Mouse (Mus musculus): ENCODE measurements around the gene Fmnl2.

The Fmnl2 gene

DNA sequence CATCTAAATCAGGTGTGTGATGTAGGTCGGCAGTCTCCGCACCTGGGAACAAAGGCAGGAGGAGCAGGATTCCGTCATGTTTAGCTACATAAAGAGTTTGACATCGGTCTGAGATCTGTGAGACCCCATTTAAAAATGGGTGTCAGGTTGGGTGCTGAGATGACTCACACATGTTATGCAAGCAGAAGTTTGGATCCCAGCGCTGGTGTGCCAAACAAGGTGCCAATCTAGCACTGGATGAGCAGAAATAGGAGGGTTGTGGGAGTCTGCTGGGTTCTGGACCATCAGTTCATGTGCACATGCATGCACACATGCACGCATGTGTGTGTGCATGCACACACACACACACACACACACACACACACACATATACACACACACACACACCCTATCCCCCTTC, 129.4 kb downstream of the Fmnl2 start:
- no peak for DNase-seq (ENCODE audit: low spot score)

- no peak for DNase-seq (ENCODE audit: low spot score)
Measured at GRCm38 (mm10) chr2:52987637-52988295, 130.1 kb downstream of the Fmnl2 start.

GRCm38 (mm10) chr2:52989316-52989715, 131.7 kb downstream of the Fmnl2 start:
- no peak for DNase-seq (ENCODE audit: low spot score)

GRCm38 (mm10) chr2:52990874-52991687, 133.4 kb downstream of the Fmnl2 start:
- no peak for DNase-seq (ENCODE audit: low spot score)

DNA sequence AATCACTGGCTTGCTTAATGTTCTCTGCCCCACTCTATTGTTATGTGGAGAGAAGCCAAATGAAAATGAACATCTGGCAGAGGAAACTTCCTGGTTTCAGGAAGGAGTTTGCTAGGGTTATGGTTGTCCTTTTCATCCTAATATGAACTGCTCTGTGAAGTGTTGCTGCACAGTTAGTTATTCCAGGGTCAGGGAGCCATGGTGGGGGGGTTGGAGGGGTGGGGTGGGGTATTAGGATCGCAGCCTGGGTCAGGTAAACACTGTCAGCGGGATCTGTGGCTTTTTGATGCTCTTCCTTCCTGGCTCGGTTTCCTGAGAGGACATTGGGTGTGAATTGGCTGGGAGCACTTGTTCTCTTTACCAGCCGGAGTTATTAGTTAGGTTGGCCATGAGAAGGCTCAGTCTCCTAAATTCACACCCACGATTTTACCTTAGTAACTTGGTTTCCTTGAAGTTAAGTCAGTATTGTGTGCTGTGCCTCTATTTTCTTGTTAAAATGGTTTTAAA, 134.1 kb downstream of the Fmnl2 start:
- DNase-seq (ENCODE audit: low spot score): no peak

DNA sequence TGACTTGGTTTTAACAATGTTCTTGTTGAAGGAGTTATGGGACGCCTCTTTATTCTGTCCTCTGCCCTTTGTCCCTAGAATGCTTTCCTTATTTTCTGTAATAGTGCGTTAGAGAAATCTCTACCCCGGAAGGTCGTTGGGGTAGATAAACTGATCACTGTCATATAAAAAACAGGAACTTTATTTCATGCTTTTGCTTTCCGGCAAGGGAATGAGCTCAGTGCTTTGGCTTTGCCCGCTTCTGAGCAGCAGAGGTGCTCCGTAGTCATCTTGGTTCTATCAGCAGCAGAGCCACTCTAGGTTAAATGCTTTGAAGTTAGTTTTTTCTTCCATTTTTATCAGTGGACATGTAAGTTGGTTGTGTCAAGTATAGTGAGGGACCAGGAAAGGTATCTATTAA, 135.6 kb downstream of the Fmnl2 start:
- DNase-seq (ENCODE audit: low spot score): no peak

DNA sequence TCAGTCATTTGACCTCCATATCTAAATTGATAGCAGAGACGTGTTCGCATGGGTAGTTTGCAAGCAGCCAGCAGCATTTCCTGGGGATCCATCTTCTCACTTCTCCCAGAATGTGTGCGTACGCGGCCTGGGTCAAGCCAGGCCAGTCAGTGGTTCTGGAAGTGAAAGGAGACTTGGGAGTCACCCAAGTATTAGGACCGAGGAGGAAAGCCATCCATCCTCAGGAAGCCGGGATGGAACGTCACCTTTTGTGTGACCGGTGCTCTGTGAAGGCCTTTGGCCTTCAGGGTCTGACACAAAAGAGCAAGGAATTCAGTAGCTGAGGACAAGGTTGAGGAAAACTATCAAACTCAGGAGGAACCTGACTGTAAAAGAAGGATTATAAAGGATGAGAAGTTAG, 136.9 kb downstream of the Fmnl2 start:
- DNase-seq (ENCODE audit: low spot score): no peak

GRCm38 (mm10) chr2:52997955-52998750, 140.5 kb downstream of the Fmnl2 start:
- no peak for DNase-seq (ENCODE audit: low spot score)

- DNase-seq (ENCODE audit: low spot score): no peak
Measured at GRCm38 (mm10) chr2:52999524-52999969, 141.9 kb downstream of the Fmnl2 start.

- no peak for DNase-seq (ENCODE audit: low spot score)
Measured at GRCm38 (mm10) chr2:53000446-53000845, 142.8 kb downstream of the Fmnl2 start.

- no peak for DNase-seq (ENCODE audit: low spot score)
Measured at GRCm38 (mm10) chr2:53006161-53006560, 148.5 kb downstream of the Fmnl2 start.

- DNase-seq (ENCODE audit: low spot score): no peak
Measured at GRCm38 (mm10) chr2:53007142-53007541, 149.5 kb downstream of the Fmnl2 start.

- DNase-seq (ENCODE audit: low spot score): no peak
Measured at GRCm38 (mm10) chr2:53013051-53013450, 155.4 kb downstream of the Fmnl2 start.

GRCm38 (mm10) chr2:53014451-53014850, 156.8 kb downstream of the Fmnl2 start:
- no peak for DNase-seq (ENCODE audit: low spot score)

GRCm38 (mm10) chr2:53022982-53023381, 165.3 kb downstream of the Fmnl2 start:
- no peak for DNase-seq (ENCODE audit: low spot score)

- DNase-seq (ENCODE audit: low spot score): no peak
Measured at GRCm38 (mm10) chr2:53026056-53026769, 168.6 kb downstream of the Fmnl2 start.

DNA sequence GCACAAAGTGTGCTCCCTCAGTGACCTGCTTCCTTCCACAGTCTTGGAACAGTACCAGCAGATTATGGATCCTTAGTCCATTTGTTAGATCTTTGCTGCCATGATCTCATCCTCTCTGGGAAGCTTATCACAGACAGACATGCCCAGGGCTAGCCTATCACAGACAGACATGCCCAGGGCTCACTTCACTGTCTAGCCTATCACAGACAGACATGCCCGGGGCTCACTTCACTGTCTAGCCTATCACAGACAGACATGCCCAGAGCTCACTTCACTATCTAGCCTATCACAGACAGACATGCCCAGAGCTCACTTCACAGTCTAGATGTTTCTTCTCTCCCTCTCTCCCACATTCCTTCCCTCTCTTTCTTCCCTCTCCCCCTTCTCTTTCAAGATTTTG, 171.2 kb downstream of the Fmnl2 start:
- no peak for DNase-seq (ENCODE audit: low spot score)

- DNase-seq (ENCODE audit: low spot score): no peak
Measured at GRCm38 (mm10) chr2:53029716-53030431, 172.2 kb downstream of the Fmnl2 start.

GRCm38 (mm10) chr2:53030432-53030826, 172.8 kb downstream of the Fmnl2 start:
- no peak for DNase-seq (ENCODE audit: low spot score)

- no peak for DNase-seq (ENCODE audit: low spot score)
Measured at GRCm38 (mm10) chr2:53038253-53038652, 180.6 kb downstream of the Fmnl2 start.

- no peak for DNase-seq (ENCODE audit: low spot score)
Measured at GRCm38 (mm10) chr2:53038737-53039136, 181.1 kb downstream of the Fmnl2 start.
